Mouse (Mus musculus) layer of hippocampus, adult 9-10 months (tissue): Measurements from ENCODE around the gene Nuak2.

ENCODE experiments used
- DNase-seq: peaks from one replicate; pipeline ENCODE4 v3.0.0; 2022; ENCODE audit warnings: low spot score

Gene Nuak2

DNA sequence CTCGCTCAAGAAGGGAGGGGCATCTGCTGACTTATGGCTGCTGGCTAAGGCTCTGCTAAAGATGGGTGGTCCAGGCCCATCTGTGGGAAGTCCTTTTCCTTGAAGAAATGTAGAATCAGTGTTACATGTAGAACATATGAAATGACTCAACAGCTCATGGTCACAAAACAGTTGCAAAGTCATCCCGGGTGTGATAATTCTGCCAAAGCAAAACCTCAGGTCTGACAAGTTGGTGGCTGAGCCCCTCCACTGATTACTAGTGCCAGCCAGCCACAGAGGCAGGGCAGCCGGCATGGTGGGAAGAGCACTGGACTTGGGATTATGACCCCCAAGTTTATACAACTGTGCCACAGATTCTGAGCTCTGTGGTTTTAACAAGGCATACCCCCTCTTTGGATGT, 61.9 kb downstream of the Nuak2 start:
- no peak for DNase-seq

DNA sequence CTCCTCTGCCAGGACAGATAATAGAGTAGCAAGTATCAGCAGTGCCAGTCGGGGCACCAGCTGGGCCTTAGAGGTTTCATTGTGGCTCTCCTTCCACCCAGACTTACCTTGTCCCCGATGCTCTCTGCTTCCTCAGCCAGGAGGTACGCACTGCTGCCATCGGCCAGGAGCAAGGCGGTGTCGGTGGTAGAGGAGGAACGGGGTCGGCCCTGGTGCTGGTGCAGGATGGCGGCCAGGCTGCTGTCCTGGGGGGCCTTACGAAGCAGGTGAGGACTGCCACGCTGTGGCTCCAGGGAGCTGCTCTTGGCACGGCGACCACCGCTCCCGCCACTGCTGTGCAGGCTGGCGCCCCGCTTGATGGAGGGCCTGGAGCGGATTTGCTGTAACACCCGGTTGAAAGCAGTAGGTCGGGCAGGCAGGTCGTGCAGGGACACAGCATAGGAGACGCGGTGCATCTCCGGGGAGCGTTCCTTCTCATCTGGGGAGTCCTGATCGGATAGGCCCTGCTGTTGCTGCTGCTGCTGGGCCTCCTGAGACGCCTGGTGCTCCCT, 64.7 kb downstream of the Nuak2 start:
- no peak for DNase-seq

DNA sequence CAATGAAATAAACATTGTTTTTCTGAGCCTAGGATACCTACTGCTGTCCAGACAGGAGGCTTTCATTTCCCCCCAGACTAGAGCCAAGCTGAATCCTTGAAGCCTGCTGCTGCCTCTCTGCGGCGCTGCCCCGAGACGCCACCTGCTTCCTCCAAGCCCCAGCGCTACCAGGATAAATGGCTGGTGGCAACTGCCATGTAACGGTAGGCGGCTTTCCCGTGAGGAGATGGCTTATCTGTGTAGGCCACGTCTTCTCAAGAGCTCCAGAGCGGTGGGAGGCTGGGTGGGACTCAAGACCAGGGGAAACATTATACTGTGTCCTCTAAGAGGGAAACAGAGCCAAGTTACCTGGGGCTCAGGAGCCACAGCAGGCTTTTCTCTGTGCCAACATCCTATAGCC, 66.0 kb downstream of the Nuak2 start:
- DNase-seq: no peak
